Mouse (Mus musculus) hindbrain, embryonic 14.5 days (tissue): Measurements from ENCODE around the gene Gm9774. TPM values are rescaled to one million over a fixed set of nuclear protein-coding genes. Genes with fewer than 3 reads are reported as not detected.

ENCODE experiments used
- ATAC-seq: fragments of 200-750 bp; cut with Nextera tagmentation; 2 replicates; pipeline ENCODE4 v1.8.0; 2017; ENCODE audit warnings: moderate number of reproducible peaks, mild to moderate bottlenecking, moderate TSS enrichment, moderate library complexity; ENCODE audit not compliant: low FRiP score
- DNase-seq: peaks from one replicate; pipeline ENCODE4 v3.0.0-alpha.2; 2015; ENCODE audit warnings: low spot score
- H3K27ac ChIP-seq: fragments of 300-500 bp; sonication (generic); 2 replicates; pipeline ENCODE4 v1.5.1; 2014; ENCODE audit warnings: mild to moderate bottlenecking, moderate library complexity
- H3K27me3 ChIP-seq: fragments of 300-500 bp; sonication (generic); 2 replicates; pipeline ENCODE4 v1.6.1; 2014; ENCODE audit warnings: mild to moderate bottlenecking, low read length, mixed read lengths; ENCODE audit not compliant: control insufficient read depth, insufficient read depth
- H3K36me3 ChIP-seq: fragments of 300-500 bp; sonication (generic); replicated peaks from 2 replicates; pipeline ENCODE4 v1.6.1; 2014; ENCODE audit not compliant: control insufficient read depth, insufficient read depth
- H3K4me1 ChIP-seq: fragments of 300-500 bp; sonication (generic); replicated peaks from 2 replicates; pipeline ENCODE4 v1.6.1; 2014; ENCODE audit warnings: antibody characterized with exemption, low read length, mixed read lengths; ENCODE audit not compliant: control insufficient read depth, insufficient read depth
- H3K4me2 ChIP-seq: fragments of 300-500 bp; sonication (generic); replicated peaks from 2 replicates; pipeline ENCODE4 v1.6.1; 2014; ENCODE audit warnings: mild to moderate bottlenecking, moderate library complexity
- H3K4me3 ChIP-seq: fragments of 300-500 bp; sonication (generic); replicated peaks from 2 replicates; pipeline ENCODE4 v1.5.1; 2014; ENCODE audit warnings: mild to moderate bottlenecking, low read length
- H3K9ac ChIP-seq: fragments of 300-500 bp; sonication (generic); 2 replicates; pipeline ENCODE4 v1.6.1; 2014
- H3K9me3 ChIP-seq: fragments of 300-500 bp; sonication (generic); 2 replicates; pipeline ENCODE4 v1.6.1; 2016; ENCODE audit warnings: low read length; ENCODE audit not compliant: control insufficient read depth
- WGBS: fragments of 180-500 bp; shearing (Covaris S2); extraction: QIAGEN DNeasy Blood & Tissue Kit; methylation state at CpG from one replicate; pipeline ENCODE4 v1.1.7; 2014; 5-methylcytosine and 5-hydroxymethylcytosine counted together
- polyA plus RNA-seq: library from polyadenylated mRNA; unstranded; fragments of >200 nt; fragmentation: Nextera tagmentation; extraction: Ambion mirVana; gene quantifications from 2 replicates; pipeline ENCODE4 v1.2.1, GENCODE M21; 2014

Gene Gm9774
- polyA plus RNA-seq: 6.2 and 7.5 TPM in 2 replicates

- ATAC-seq (no peak), DNase-seq (no peak)
- Histone ChIP-seq H3K36me3 (no peaks in the 10 kb centered on the region), H3K4me1 (no peaks in the 10 kb centered on the region), H3K9ac (no peak within 1 kb of the TSS), H3K9me3 (no peaks in the 10 kb centered on the region), H3K27ac (no peak within 1 kb of the TSS), H3K27me3 (no peaks in the 10 kb centered on the region), H3K4me3 (no peak within 1 kb of the TSS), H3K4me2 (no peak within 1 kb of the TSS)
- WGBS: 88% methylated on average over 6 of the region's 6 CpGs
These were observed at the start of gene Gm9774 for GRCm38 (mm10) chr3:92429323-92429722. Gm9774 (minus strand) TSS chr3:92429423.

GRCm38 (mm10) chr3:92470111-92470510, 40.9 kb upstream of the Gm9774 start:
- Histone ChIP-seq H3K27me3 (no peaks in the 10 kb centered on the region), H3K4me3 (no peak overlapping the region), H3K9ac (no peak overlapping the region), H3K4me2 (no peak overlapping the region), H3K36me3 (no peaks in the 10 kb centered on the region), H3K27ac (no peak overlapping the region), H3K4me1 (no peaks in the 10 kb centered on the region), H3K9me3 (no peaks in the 10 kb centered on the region)
- ATAC-seq: no peak
- WGBS: 86% methylated on average over 2 of the region's 2 CpGs
- no peak for DNase-seq

- Histone ChIP-seq H3K36me3 (no peaks in the 10 kb centered on the region), H3K27me3 (no peaks in the 10 kb centered on the region), H3K4me3 (no peak overlapping the region), H3K9me3 (no peaks in the 10 kb centered on the region), H3K4me2 (no peak overlapping the region), H3K9ac (no peak overlapping the region), H3K27ac (no peak overlapping the region), H3K4me1 (no peaks in the 10 kb centered on the region)
- ATAC-seq (no peak), DNase-seq (no peak)
These were observed 38.2 kb upstream of the Gm9774 start for GRCm38 (mm10) chr3:92467424-92467823.

GRCm38 (mm10) chr3:92466576-92466975, 37.4 kb upstream of the Gm9774 start:
- Histone ChIP-seq H3K4me2 (no peak overlapping the region), H3K27ac (no peak overlapping the region), H3K9ac (no peak overlapping the region), H3K9me3 (no peaks in the 10 kb centered on the region), H3K27me3 (no peaks in the 10 kb centered on the region), H3K4me3 (no peak overlapping the region), H3K4me1 (no peaks in the 10 kb centered on the region), H3K36me3 (no peaks in the 10 kb centered on the region)
- DNase-seq (no peak), ATAC-seq (no peak)
- WGBS: 92% methylated on average over 1 of the region's 1 CpGs

DNA sequence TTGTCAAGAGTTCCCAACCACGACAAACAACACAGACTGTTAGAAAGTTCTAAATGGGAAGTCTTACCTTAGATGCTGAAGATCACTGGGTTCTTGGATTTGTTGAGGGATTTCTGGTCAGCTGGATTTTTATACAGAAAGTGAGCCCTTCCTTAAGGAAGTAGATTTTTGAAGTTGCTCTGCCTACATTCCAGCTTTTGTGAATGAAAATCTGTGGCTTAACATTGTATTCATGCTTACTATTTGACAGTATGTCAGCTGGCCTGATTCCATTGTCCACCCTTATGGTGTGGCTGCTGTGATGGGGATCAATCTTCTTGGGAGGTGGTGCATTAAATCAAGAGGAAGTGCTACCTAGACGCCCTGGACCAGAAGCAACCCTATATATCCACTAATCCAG, 29.4 kb upstream of the Gm9774 start, which contains the start of gene Sprr3:
Gene Sprr3 (minus strand): TSS at position 101 of the 400 bp plus-strand sequence.
- Histone ChIP-seq H3K27me3 (no peaks in the 10 kb centered on the region), H3K4me2 (no peak within 1 kb of the TSS), H3K4me3 (no peak within 1 kb of the TSS), H3K27ac (no peak within 1 kb of the TSS), H3K9ac (no peak within 1 kb of the TSS), H3K4me1 (no peaks in the 10 kb centered on the region), H3K9me3 (no peaks in the 10 kb centered on the region), H3K36me3 (no peaks in the 10 kb centered on the region)
- WGBS: 78% methylated on average over 2 of the region's 2 CpGs
- no peak for ATAC-seq
- DNase-seq: no peak

DNA sequence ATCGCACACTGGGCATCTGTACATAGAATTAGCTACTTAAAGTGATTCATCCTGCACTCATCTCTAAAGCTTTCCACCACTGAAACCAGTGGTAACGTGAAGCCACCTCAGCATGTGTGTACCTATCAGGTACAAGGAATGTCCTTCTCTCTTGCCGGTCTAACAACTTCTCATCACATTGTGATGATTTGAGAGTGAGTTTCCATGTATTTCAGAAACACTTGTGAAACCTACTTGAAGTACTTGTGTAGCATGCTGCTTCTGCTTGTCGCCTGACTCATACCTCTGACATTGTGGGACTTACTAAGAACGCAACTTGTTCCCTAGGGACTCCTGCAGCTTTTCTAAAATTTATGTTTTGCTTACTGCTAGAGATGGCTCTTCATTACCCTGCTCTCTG, 25.9 kb upstream of the Gm9774 start:
- Histone ChIP-seq H3K4me3 (no peak overlapping the region), H3K27ac (no peak overlapping the region), H3K9me3 (no peaks in the 10 kb centered on the region), H3K9ac (no peak overlapping the region), H3K27me3 (no peaks in the 10 kb centered on the region), H3K4me2 (no peak overlapping the region), H3K36me3 (no peaks in the 10 kb centered on the region), H3K4me1 (no peaks in the 10 kb centered on the region)
- WGBS: 91% methylated on average over 5 of the region's 5 CpGs
- no peak for DNase-seq
- no peak for ATAC-seq

DNA sequence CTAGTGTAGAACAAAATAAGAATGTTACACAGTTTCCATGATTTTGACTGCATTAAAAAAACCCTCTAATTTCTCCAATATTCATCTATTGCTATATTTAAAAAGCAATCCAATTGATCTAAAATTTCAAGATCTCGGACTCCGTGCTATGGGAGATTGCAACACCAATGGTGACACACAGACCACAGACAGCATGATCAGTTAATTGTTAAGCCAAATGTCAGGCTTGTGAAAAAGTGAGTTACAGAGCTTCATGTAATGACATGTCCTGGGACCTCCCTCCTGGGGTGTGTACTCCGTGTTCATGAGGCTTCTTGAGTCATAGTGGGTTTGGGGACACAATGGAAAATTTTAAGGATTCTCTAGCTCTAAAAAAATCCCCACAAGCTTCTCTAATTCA, 11.0 kb upstream of the Gm9774 start:
- no peak overlapping the region for H3K4me3 ChIP-seq
- H3K9me3 ChIP-seq: no peaks in the 10 kb centered on the region
- ATAC-seq (no peak), DNase-seq (no peak)
- 86% methylated on average over 3 of the region's 3 CpGs for WGBS
- no peaks in the 10 kb centered on the region for H3K4me1 ChIP-seq
- H3K27me3 ChIP-seq: no peaks in the 10 kb centered on the region
- no peak overlapping the region for H3K9ac ChIP-seq
- no peak overlapping the region for H3K4me2 ChIP-seq
- H3K36me3 ChIP-seq: no peaks in the 10 kb centered on the region
- H3K27ac ChIP-seq: no peak overlapping the region

GRCm38 (mm10) chr3:92438689-92439088, 9.5 kb upstream of the Gm9774 start, which contains the start of gene Sprr1b:
Sprr1b (minus strand) TSS chr3:92438789.
- Histone ChIP-seq H3K27me3 (no peaks in the 10 kb centered on the region), H3K27ac (no peak within 1 kb of the TSS), H3K9ac (no peak within 1 kb of the TSS), H3K36me3 (no peaks in the 10 kb centered on the region), H3K4me2 (no peak within 1 kb of the TSS), H3K4me3 (no peak within 1 kb of the TSS), H3K4me1 (no peaks in the 10 kb centered on the region), H3K9me3 (no peaks in the 10 kb centered on the region)
- whole genome bisulfite sequencing: 96% methylated on average over 3 of the region's 3 CpGs
- DNase-seq: no peak
- no peak for ATAC-seq

DNA sequence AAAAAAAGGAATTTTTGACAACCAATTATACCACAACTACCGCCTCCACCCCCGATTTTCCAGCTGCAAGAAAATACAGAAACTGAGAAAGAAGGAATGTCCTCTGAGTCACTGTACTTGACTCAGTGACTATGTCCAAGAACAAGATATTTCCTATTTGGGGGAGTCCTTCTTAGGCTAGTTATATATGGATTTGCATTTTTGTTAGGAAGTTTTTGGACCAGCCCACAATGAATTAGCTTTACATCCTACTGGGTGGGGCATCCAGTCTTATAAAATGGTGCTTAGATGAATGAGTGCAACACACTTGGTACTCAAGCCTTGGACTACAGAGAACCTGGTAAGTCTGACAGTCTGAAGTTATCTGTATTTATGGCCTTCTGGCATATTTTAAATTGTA, 3.1 kb upstream of the Gm9774 start, which contains the start of gene Sprr2k:
Gene Sprr2k (plus strand): TSS at position 301 of the 400 bp plus-strand sequence.
- 98% methylated on average over 2 of the region's 2 CpGs for WGBS
- ATAC-seq: no peak
- Histone ChIP-seq H3K27ac (no peak within 1 kb of the TSS), H3K9ac (no peak within 1 kb of the TSS), H3K4me2 (no peak within 1 kb of the TSS), H3K9me3 (no peaks in the 10 kb centered on the region), H3K4me3 (no peak within 1 kb of the TSS), H3K27me3 (no peaks in the 10 kb centered on the region), H3K36me3 (no peaks in the 10 kb centered on the region), H3K4me1 (no peaks in the 10 kb centered on the region)
- no peak for DNase-seq

DNA sequence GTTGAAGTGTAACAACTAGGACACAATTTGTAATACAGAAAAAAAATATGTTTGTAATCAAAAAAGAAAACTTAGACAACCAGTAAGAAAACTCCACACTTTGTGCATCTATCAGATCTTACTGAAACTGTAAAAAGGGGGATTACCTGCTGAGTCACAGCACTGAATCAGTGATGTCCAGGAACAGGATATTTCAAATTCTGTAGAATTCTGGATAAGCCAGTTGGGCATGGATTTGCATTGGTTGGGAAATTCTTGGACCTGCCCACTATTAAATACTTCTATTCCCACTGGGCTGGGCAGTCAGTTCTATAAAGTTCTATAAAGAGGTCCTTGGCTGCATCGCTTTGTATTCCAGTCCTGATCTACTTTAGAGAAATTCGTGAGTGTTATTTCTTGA, 11.4 kb downstream of the Gm9774 start, which contains the start of gene Sprr2j-ps:
Gene Sprr2j-ps (plus strand): TSS at position 301 of the 400 bp plus-strand sequence.
- Histone ChIP-seq H3K4me3 (no peak within 1 kb of the TSS), H3K9ac (no peak within 1 kb of the TSS), H3K27me3 (no peaks in the 10 kb centered on the region), H3K4me2 (no peak within 1 kb of the TSS), H3K4me1 (no peaks in the 10 kb centered on the region), H3K36me3 (no peaks in the 10 kb centered on the region), H3K9me3 (no peaks in the 10 kb centered on the region), H3K27ac (no peak within 1 kb of the TSS)
- 96% methylated on average over 2 of the region's 2 CpGs for WGBS
- ATAC-seq (no peak), DNase-seq (no peak)
